Mouse (Mus musculus) embryonic facial prominence, embryonic 12.5 days (tissue): ENCODE results near the gene Fam178b. TPM values are rescaled to one million over a fixed set of nuclear protein-coding genes. Genes with fewer than 3 reads are reported as not detected.

Source experiments
- ATAC-seq: fragments of 200-750 bp; cut with Nextera tagmentation; 2 replicates; pipeline ENCODE4 v1.8.0; 2017; ENCODE audit not compliant: insufficient number of reproducible peaks, insufficient read depth, low FRiP score, low TSS enrichment
- H3K27ac ChIP-seq: fragments of 300-500 bp; sonication (generic); 2 replicates; pipeline ENCODE4 v1.5.1; 2016; ENCODE audit warnings: mild to moderate bottlenecking
- H3K27me3 ChIP-seq: fragments of 300-500 bp; sonication (generic); 2 replicates; pipeline ENCODE4 v1.6.1; 2016; ENCODE audit warnings: mild to moderate bottlenecking, moderate library complexity
- H3K36me3 ChIP-seq: fragments of 300-500 bp; sonication (generic); 2 replicates; pipeline ENCODE4 v1.6.1; 2016; ENCODE audit warnings: mild to moderate bottlenecking
- H3K4me1 ChIP-seq: fragments of 300-500 bp; sonication (generic); 2 replicates; pipeline ENCODE4 v1.6.1; 2016
- H3K4me2 ChIP-seq: fragments of 300-500 bp; sonication (generic); replicated peaks from 2 replicates; pipeline ENCODE4 v1.6.1; 2016; ENCODE audit warnings: mild to moderate bottlenecking, moderate library complexity
- H3K4me3 ChIP-seq: fragments of 300-500 bp; sonication (generic); 2 replicates; pipeline ENCODE4 v1.5.1; 2016; ENCODE audit warnings: mild to moderate bottlenecking
- H3K9ac ChIP-seq: fragments of 300-500 bp; sonication (generic); 2 replicates; pipeline ENCODE4 v1.6.1; 2016; ENCODE audit warnings: mild to moderate bottlenecking, moderate library complexity
- H3K9me3 ChIP-seq: fragments of 300-500 bp; sonication (generic); 2 replicates; pipeline ENCODE4 v1.6.1; 2016; ENCODE audit warnings: mild to moderate bottlenecking, moderate library complexity
- WGBS: fragments of 180-500 bp; shearing (Covaris S2); methylation state at CpG from one replicate; pipeline ENCODE4 v1.1.7; 2016; 5-methylcytosine and 5-hydroxymethylcytosine counted together
- polyA plus RNA-seq: library from polyadenylated mRNA; unstranded; fragments of >200 nt; fragmentation: Nextera tagmentation; extraction: Ambion mirVana; gene quantifications from 2 replicates; pipeline ENCODE4 v1.2.1, GENCODE M21; 2016

Fam178b gene
- polyA plus RNA-seq, 1 experiment from 2014 or later: 1.2 TPM

DNA sequence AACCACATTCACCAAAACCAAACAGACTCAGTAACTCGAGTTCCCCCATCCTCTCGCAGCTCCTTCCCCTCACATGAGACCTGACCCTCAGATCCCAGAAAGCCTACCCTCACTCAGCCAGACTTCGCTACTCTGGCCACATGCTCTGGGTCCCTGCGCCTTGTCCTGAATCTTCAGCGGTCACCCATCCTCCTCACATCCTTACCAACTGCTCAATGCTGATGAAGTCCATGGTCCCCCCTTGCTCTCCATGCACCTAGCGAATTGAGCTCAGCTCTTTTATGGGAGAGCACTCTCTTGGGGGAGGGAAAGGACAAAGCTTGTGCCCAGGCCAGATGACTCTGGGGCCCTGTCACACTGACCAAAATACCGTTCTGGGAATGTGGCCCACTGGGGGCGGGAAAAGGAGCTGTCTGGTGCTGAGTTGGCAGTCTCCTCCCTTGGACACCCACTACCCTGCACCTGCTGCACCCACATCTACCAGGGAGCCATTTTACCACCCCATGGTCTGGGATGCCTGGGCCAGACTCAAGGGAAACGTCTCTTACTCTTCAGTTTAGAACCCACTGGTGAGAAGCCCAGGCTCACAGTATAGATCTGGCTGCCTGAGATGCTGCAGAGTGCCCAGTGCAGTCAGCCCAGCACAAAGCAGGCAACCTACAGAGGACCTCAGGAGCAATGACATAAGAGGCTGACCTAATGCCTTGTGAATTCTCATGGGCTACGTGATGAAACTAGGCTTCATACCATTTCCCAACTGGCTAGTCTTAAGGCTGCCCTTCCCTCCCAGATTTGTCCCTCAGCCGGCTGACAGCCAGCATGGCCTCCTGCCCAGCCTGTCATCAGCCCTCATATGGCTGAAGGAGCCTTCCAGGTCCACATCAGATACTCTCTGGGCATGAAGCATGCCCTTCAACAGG lies 147.2 kb downstream of the Fam178b start:
- 83% methylated on average over 11 of the region's 11 CpGs for WGBS
- Histone ChIP-seq H3K27me3 (no peaks in the 10 kb centered on the region), H3K4me2 (no peak overlapping the region), H3K36me3 (peaks cover 32% of the 10 kb centered on the region), H3K9ac (no peak overlapping the region), H3K9me3 (no peaks in the 10 kb centered on the region), H3K27ac (no peak overlapping the region), H3K4me1 (0 out of 2 replicates have a peak, but pooled peaks cover 3% of the 10 kb centered on the region), H3K4me3 (no peak overlapping the region)
- no peak for ATAC-seq

DNA sequence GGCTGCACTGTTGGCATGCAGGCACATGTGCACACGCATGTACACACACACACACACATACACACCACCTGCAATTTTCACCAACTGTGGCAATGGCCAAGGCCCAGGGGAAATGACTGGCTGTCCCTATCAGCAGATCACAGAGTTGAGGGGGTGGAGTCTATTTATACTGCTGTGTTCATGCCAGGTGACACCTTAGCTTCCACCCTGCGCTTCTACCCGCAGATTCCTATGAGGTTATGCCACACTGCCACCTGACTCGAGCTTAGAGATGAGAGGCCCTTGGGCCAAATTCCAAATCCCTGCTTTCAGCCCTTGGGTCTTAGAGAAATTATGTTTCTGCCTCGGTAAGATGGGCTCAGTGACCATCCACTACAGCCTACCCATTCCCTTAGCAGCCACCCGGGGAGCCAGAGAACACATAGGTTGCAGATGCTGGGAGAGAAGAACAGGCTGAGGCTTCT lies 148.4 kb downstream of the Fam178b start:
- H3K9ac ChIP-seq: no peak overlapping the region
- no peaks in the 10 kb centered on the region for H3K9me3 ChIP-seq
- ATAC-seq: no peak
- no peak overlapping the region for H3K4me3 ChIP-seq
- no peak overlapping the region for H3K4me2 ChIP-seq
- H3K27me3 ChIP-seq: no peaks in the 10 kb centered on the region
- WGBS: 85% methylated on average over 6 of the region's 6 CpGs
- H3K36me3 ChIP-seq: peaks cover 21% of the 10 kb centered on the region
- no peak overlapping the region for H3K27ac ChIP-seq
- 0 out of 2 replicates have a peak, but pooled peaks cover 3% of the 10 kb centered on the region for H3K4me1 ChIP-seq

- Histone ChIP-seq H3K9ac (no peak overlapping the region), H3K36me3 (peaks cover 12% of the 10 kb centered on the region), H3K27ac (peak overlapping the region; percentile 18; the same call in 1 of the 2 replicates), H3K4me2 (no peak overlapping the region), H3K27me3 (no peaks in the 10 kb centered on the region), H3K4me3 (no peak overlapping the region), H3K4me1 (0 out of 2 replicates have a peak, but pooled peaks cover 3% of the 10 kb centered on the region), H3K9me3 (no peaks in the 10 kb centered on the region)
- 82% methylated on average over 6 of the region's 6 CpGs for WGBS
- 0 out of 2 replicates have a peak, but pooled peaks have one; percentile 43 for ATAC-seq
Observed at GRCm38 (mm10) chr1:36533546-36533945, 149.4 kb downstream of the Fam178b start.

DNA sequence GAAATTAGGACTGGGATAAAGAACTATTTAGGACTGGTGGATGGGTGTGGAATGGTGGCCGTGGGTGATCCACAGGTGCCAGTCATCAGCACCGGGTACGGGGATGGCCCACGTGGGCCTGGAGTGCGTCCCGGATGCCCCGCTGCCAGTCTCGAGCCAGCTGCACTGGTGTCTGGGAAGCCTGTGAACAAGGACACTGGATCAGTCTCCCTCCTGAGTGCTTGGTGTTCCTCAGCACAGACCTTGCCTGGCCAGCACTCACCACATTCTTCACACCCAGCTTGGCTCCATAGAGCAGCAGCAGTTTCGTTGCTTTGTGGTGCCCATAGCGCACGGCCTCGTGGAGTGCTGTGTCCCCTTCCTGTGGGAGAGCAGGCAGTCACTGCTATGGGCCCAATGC lies 151.5 kb downstream of the Fam178b start:
- Histone ChIP-seq H3K4me3 (no peak overlapping the region), H3K9ac (no peak overlapping the region), H3K36me3 (peaks cover 14% of the 10 kb centered on the region), H3K4me2 (no peak overlapping the region), H3K27me3 (no peaks in the 10 kb centered on the region), H3K4me1 (0 out of 2 replicates have a peak, but pooled peaks cover 3% of the 10 kb centered on the region), H3K27ac (no peak overlapping the region), H3K9me3 (no peaks in the 10 kb centered on the region)
- ATAC-seq: no peak; the same call in 1 of the 2 replicates
- WGBS: 90% methylated on average over 12 of the region's 12 CpGs

DNA sequence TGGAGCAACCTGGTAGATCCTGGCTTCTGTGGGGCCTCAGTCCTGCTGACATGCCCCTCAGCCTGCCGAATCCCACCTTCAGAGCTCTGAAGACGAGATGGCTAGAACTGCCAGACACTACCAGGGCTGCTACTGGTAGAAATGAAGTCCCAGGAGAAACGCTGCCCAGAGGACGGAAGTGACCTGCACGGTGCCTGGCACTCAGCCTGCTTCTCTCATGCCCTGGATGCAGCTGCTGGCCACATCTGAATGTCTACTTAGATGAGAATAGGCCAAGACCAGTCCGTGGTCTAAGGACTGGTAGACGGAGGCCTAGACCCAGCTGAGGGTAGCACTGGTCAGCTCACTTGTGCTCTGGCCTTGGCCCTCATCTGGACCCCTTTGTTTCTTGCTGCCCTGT lies 152.0 kb downstream of the Fam178b start:
- no peaks in the 10 kb centered on the region for H3K27me3 ChIP-seq
- H3K4me1 ChIP-seq: 0 out of 2 replicates have a peak, but pooled peaks cover 3% of the 10 kb centered on the region
- H3K36me3 ChIP-seq: peaks cover 13% of the 10 kb centered on the region
- 92% methylated on average over 7 of the region's 7 CpGs for WGBS
- H3K9ac ChIP-seq: no peak overlapping the region
- no peak overlapping the region for H3K4me2 ChIP-seq
- H3K9me3 ChIP-seq: no peaks in the 10 kb centered on the region
- no peak overlapping the region for H3K27ac ChIP-seq
- H3K4me3 ChIP-seq: no peak overlapping the region
- no peak for ATAC-seq

- Histone ChIP-seq H3K4me3 (no peak overlapping the region), H3K36me3 (peaks cover 18% of the 10 kb centered on the region), H3K9me3 (no peaks in the 10 kb centered on the region), H3K27ac (no peak overlapping the region), H3K9ac (no peak overlapping the region), H3K27me3 (no peaks in the 10 kb centered on the region), H3K4me2 (no peak overlapping the region), H3K4me1 (0 out of 2 replicates have a peak, but pooled peaks cover 3% of the 10 kb centered on the region)
- ATAC-seq: no peak
- WGBS: 70% methylated on average over 8 of the region's 8 CpGs
Observed at GRCm38 (mm10) chr1:36530485-36530884, 152.5 kb downstream of the Fam178b start.

GRCm38 (mm10) chr1:36529875-36530274 lies 153.1 kb downstream of the Fam178b start:
- Histone ChIP-seq H3K36me3 (peaks cover 24% of the 10 kb centered on the region), H3K9ac (no peak overlapping the region), H3K4me2 (no peak overlapping the region), H3K27me3 (no peaks in the 10 kb centered on the region), H3K9me3 (no peaks in the 10 kb centered on the region), H3K4me3 (no peak overlapping the region), H3K27ac (no peak overlapping the region), H3K4me1 (0 out of 2 replicates have a peak, but pooled peaks cover 3% of the 10 kb centered on the region)
- ATAC-seq: no peak
- 93% methylated on average over 4 of the region's 4 CpGs for WGBS

DNA sequence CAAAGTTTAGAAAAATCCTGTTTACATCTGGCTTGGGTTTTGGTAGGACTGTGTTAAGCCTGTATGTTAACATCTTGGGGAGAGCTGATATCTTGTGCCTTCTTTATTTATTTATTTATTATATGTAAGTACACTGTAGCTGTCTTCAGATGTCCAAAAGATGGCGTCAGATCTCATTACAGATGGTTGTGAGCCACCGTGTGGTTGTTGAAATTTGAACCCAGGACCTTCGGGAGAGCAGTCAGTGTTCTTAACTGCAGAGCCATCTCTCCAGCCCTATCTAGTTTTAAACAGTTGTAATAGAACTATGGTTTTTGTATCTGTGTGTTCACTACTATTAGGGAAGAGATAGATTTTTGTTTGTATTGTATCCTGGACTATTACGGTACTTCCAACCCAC lies 153.7 kb downstream of the Fam178b start:
- no peak for ATAC-seq
- Histone ChIP-seq H3K4me1 (0 out of 2 replicates have a peak, but pooled peaks cover 3% of the 10 kb centered on the region), H3K4me3 (no peak overlapping the region), H3K4me2 (no peak overlapping the region), H3K27me3 (no peaks in the 10 kb centered on the region), H3K9me3 (no peaks in the 10 kb centered on the region), H3K27ac (no peak overlapping the region), H3K36me3 (peaks cover 30% of the 10 kb centered on the region), H3K9ac (no peak overlapping the region)
- WGBS: 71% methylated on average over 4 of the region's 4 CpGs

- Histone ChIP-seq H3K27me3 (no peaks in the 10 kb centered on the region), H3K9me3 (no peaks in the 10 kb centered on the region), H3K27ac (0 out of 2 replicates have a peak overlapping the region, but pooled peaks have one; percentile 7), H3K4me2 (no peak overlapping the region), H3K4me1 (no peaks in the 10 kb centered on the region), H3K9ac (no peak overlapping the region), H3K4me3 (no peak overlapping the region), H3K36me3 (peaks cover 39% of the 10 kb centered on the region)
- 29% methylated on average over 1 of the region's 1 CpGs for WGBS
- ATAC-seq: no peak
Observed at GRCm38 (mm10) chr1:36528351-36528750, 154.6 kb downstream of the Fam178b start.

DNA sequence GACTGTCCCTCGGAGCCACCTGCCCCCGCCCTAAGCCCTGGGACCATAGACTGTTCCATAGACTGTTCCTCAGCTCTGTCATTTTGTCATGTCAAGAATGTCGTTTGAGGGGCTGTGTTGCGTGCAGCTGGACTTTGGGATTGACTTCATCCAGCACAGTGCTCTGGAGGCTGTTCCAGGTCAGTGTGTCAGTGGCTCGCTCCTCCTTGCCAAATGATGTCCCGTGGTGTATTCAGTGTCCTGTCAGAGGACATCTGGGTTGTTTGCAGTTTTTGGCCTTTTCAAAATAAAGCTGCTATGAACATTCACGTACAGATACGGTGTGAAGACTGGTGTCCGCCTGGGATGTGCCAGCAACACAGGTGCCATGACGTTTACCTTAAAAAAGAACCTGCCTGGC lies 156.1 kb downstream of the Fam178b start:
- Histone ChIP-seq H3K9ac (no peak overlapping the region), H3K27me3 (no peaks in the 10 kb centered on the region), H3K27ac (no peak overlapping the region), H3K4me1 (no peaks in the 10 kb centered on the region), H3K9me3 (no peaks in the 10 kb centered on the region), H3K4me3 (no peak overlapping the region), H3K36me3 (peaks cover 48% of the 10 kb centered on the region), H3K4me2 (no peak overlapping the region)
- no peak for ATAC-seq
- 90% methylated on average over 10 of the region's 10 CpGs for WGBS

DNA sequence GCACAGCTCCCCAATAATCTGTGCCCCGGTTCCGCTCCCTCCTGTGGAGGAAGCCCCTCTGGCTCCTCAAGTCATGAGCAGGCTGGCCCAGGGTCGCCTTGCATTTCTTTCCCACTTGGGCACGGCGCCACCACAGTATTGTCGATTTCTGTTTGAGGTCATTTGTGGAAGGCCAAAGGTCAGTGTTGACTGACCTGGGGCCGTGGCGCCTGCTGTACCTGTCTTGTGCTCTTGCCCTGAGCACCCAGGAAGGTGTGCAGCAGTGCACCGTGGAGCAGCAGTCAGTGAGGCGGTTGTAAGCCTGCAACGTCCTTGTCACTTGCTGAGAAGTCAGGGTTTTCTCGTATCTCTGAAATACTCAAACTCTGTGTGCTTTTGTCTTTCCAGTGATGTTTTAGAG lies 157.2 kb downstream of the Fam178b start:
- no peak overlapping the region for H3K27ac ChIP-seq
- H3K36me3 ChIP-seq: peaks cover 54% of the 10 kb centered on the region
- no peak overlapping the region for H3K4me2 ChIP-seq
- H3K9ac ChIP-seq: no peak overlapping the region
- H3K27me3 ChIP-seq: no peaks in the 10 kb centered on the region
- no peaks in the 10 kb centered on the region for H3K4me1 ChIP-seq
- H3K4me3 ChIP-seq: no peak overlapping the region
- no peaks in the 10 kb centered on the region for H3K9me3 ChIP-seq
- WGBS: 85% methylated on average over 12 of the region's 12 CpGs
- no peak for ATAC-seq

- no peak overlapping the region for H3K4me3 ChIP-seq
- no peak overlapping the region for H3K9ac ChIP-seq
- H3K4me1 ChIP-seq: no peaks in the 10 kb centered on the region
- no peaks in the 10 kb centered on the region for H3K27me3 ChIP-seq
- peaks cover 68% of the 10 kb centered on the region for H3K36me3 ChIP-seq
- H3K27ac ChIP-seq: no peak overlapping the region
- no peak for ATAC-seq
- H3K9me3 ChIP-seq: no peaks in the 10 kb centered on the region
- no peak overlapping the region for H3K4me2 ChIP-seq
- WGBS: 92% methylated on average over 5 of the region's 5 CpGs
Observed at GRCm38 (mm10) chr1:36524058-36524457, 158.9 kb downstream of the Fam178b start.
